Mouse (Mus musculus) liver, embryonic 14 days (tissue): ENCODE data around the gene Slxl1. TPM values are rescaled to one million over a fixed set of nuclear protein-coding genes. Genes with fewer than 3 reads are reported as not detected.

Experiments used
- polyA plus RNA-seq: library from polyadenylated mRNA; depleted of rRNA; stranded (reverse); fragments of >200 nt; gene quantifications from 2 replicates; pipeline ENCODE4 v1.2.3, GENCODE M21; 2012; rRNA removed

The Slxl1 gene
- polyA plus RNA-seq: not detected in 2 replicates

GRCm38 (mm10) chrX:55226576-55226975, at the start of gene Slxl1:
TSS of gene Slxl1 (plus strand) at chrX:55226876.

